Mouse (Mus musculus): ENCODE results near the gene Rab8b.

DNA sequence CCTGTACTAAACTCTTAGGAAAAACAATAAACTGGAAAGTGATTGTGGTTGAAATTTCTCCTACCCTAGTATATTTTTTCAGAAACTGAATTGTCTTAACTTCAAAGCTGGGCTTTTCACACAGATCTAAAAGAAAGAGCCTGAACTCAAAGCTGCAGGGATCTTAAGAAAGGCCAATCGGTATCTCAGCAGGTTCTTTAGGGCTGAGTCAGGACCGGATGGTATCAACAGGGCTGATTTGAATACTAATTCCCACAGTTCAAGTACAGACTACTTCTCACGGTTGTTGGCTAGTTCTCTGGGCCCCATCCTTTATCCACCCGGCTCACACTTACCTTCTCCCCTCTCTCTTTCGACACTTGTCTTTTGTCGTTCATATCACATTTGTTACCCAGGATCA lies 66.9 kb downstream of the Rab8b start:
- TF ChIP-seq POLR2A (IDR thresholded peaks at IDR 0.05; ENCODE audit: control insufficient read depth, extremely low read depth, insufficient read depth, low read length, poor library complexity) (no peak), CTCF (IDR thresholded peaks at IDR 0.05; ENCODE audit: borderline replicate concordance, control insufficient read depth, extremely low read depth, insufficient read depth, low read length, poor library complexity) (no peak)

Data from thymus, adult 2 months (tissue).